Mouse (Mus musculus): Measurements from ENCODE around the gene Tagap. TPM values are rescaled to one million over a fixed set of nuclear protein-coding genes. Genes with fewer than 3 reads are reported as not detected.

The Tagap gene
- polyA plus RNA-seq, 2 experiments = 0.90 to 1.6 TPM

GRCm38 (mm10) chr17:7892676-7893075 lies 33.1 kb upstream of the Tagap start:
- TF ChIP-seq CTCF (IDR thresholded peaks at IDR 0.05; ENCODE audit: low read depth) (no peak), EP300 (IDR thresholded peaks at IDR 0.05; ENCODE audit: low read depth) (no peak)
- Histone ChIP-seq H3K27me3 (ENCODE audit: control insufficient read depth, insufficient read depth, low read length) (no peaks in the 10 kb centered on the region), H3K27ac (no peak overlapping the region), H3K4me3 (ENCODE audit: insufficient read depth in 1 of 2, low read depth in 2 of 2, low read length in 2 of 2) (no peak overlapping the region), H3K9ac (replicated peaks) (no peak overlapping the region), H3K4me1 (replicated peaks; ENCODE audit: control insufficient read depth in 2 of 2, insufficient read depth in 2 of 2, low read length in 1 of 2) (peaks cover 0 to under 1% of the 10 kb centered on the region in 2 experiments; a peak in 1 of 4 replicates), H3K4me2 (ENCODE audit: low read depth) (no peak overlapping the region), H3K9me3 (ENCODE audit: control insufficient read depth, low read length) (no peaks in the 10 kb centered on the region), H3K36me3 (replicated peaks; ENCODE audit: control insufficient read depth, insufficient read depth, low read depth) (no peaks in the 10 kb centered on the region)
- ATAC-seq (ENCODE audit: insufficient read depth) (no peak), DNase-seq (ENCODE audit: low read depth in 3 of 3, low spot score in 3 of 3) (no peak)
- WGBS (ENCODE audit: insufficient replicate concordance) = 54% methylated on average over 8 of the region's 8 CpGs

DNA sequence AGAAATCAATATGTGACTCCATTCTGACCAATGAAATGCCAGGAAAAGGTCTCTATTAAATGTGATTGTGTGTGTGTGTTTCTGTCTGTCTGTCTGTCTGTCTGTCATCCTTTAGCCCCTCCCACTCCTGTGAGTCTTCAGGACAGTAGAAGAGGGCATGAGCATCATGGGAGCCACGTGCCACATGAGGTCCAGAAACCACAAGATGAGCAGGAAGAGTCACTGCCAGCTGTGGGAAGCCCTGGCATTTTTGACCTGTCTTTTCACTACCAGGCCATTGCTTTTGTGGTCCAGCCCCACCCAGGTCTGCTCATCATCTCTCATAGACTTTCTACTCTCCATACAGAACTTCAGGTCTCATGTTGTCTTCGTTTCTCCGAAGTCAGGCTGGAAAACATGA lies 31.7 kb upstream of the Tagap start:
- no peak overlapping the region for H3K27ac ChIP-seq
- ATAC-seq (ENCODE audit: insufficient read depth) (no peak), DNase-seq (ENCODE audit: low read depth in 3 of 3, low spot score in 3 of 3) (no peak)
- H3K4me2 ChIP-seq (ENCODE audit: low read depth) = no peak overlapping the region
- peaks cover 0 to 2% of the 10 kb centered on the region in 2 experiments; a peak in 1 of 4 replicates for H3K4me1 ChIP-seq (replicated peaks; ENCODE audit: control insufficient read depth in 2 of 2, insufficient read depth in 2 of 2, low read length in 1 of 2)
- H3K27me3 ChIP-seq (ENCODE audit: control insufficient read depth, insufficient read depth, low read length) = no peaks in the 10 kb centered on the region
- H3K4me3 ChIP-seq (ENCODE audit: insufficient read depth in 1 of 2, low read depth in 2 of 2, low read length in 2 of 2) = no peak overlapping the region
- 45% methylated on average over 3 of the region's 3 CpGs for WGBS (ENCODE audit: insufficient replicate concordance)
- H3K9me3 ChIP-seq (ENCODE audit: control insufficient read depth, low read length) = no peaks in the 10 kb centered on the region
- TF ChIP-seq CTCF (IDR thresholded peaks at IDR 0.05; ENCODE audit: low read depth) (no peak), EP300 (IDR thresholded peaks at IDR 0.05; ENCODE audit: low read depth) (no peak)
- no peaks in the 10 kb centered on the region for H3K36me3 ChIP-seq (replicated peaks; ENCODE audit: control insufficient read depth, insufficient read depth, low read depth)
- H3K9ac ChIP-seq (replicated peaks) = no peak overlapping the region

- no peak overlapping the region for H3K27ac ChIP-seq
- WGBS (ENCODE audit: insufficient replicate concordance) = 44% methylated on average over 10 of the region's 10 CpGs
- no peaks in the 10 kb centered on the region for H3K9me3 ChIP-seq (ENCODE audit: control insufficient read depth, low read length)
- no peak overlapping the region for H3K4me2 ChIP-seq (ENCODE audit: low read depth)
- H3K4me3 ChIP-seq (ENCODE audit: insufficient read depth in 1 of 2, low read depth in 2 of 2, low read length in 2 of 2) = no peak overlapping the region
- no peak for ATAC-seq (ENCODE audit: insufficient read depth)
- H3K9ac ChIP-seq (replicated peaks) = no peak overlapping the region
- H3K27me3 ChIP-seq (ENCODE audit: control insufficient read depth, insufficient read depth, low read length) = no peaks in the 10 kb centered on the region
- H3K36me3 ChIP-seq (replicated peaks; ENCODE audit: control insufficient read depth, insufficient read depth, low read depth) = no peaks in the 10 kb centered on the region
- no peak for DNase-seq (ENCODE audit: low read depth in 3 of 3, low spot score in 3 of 3)
- H3K4me1 ChIP-seq (replicated peaks; ENCODE audit: control insufficient read depth in 2 of 2, insufficient read depth in 2 of 2, low read length in 1 of 2) = peaks cover 0 to 2% of the 10 kb centered on the region in 2 experiments; a peak in 1 of 4 replicates
- TF ChIP-seq EP300 (IDR thresholded peaks at IDR 0.05; ENCODE audit: low read depth) = no peak
- TF ChIP-seq CTCF (IDR thresholded peaks at IDR 0.05; ENCODE audit: low read depth) = no peak
Measured at GRCm38 (mm10) chr17:7896047-7896635, 29.7 kb upstream of the Tagap start.

DNA sequence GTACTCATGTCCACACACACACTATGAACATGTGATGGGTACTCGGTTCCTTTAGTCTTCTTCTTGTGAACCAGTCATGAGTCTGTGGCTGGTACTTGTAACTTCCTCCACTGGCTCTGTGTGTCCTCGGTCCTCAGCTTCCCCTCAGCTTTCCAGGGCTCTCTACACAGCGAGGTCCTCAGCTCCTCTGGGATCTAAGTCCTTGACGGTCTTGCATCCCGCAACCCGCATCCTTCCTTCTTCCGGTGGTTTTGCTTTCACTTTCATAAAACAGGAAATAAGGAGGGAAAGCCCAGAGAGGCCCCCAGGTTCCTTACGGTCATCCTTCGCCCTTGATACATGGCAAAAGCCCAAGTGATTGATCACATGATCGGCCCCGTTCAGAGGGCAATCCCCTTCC lies 28.7 kb upstream of the Tagap start:
- H3K36me3 ChIP-seq (replicated peaks; ENCODE audit: control insufficient read depth, insufficient read depth, low read depth) = no peaks in the 10 kb centered on the region
- TF ChIP-seq EP300 (IDR thresholded peaks at IDR 0.05; ENCODE audit: low read depth) (no peak), CTCF (IDR thresholded peaks at IDR 0.05; ENCODE audit: low read depth) (no peak)
- no peaks in the 10 kb centered on the region for H3K27me3 ChIP-seq (ENCODE audit: control insufficient read depth, insufficient read depth, low read length)
- peak overlapping the region; percentile 6; the same call in 1 of the 2 replicates for H3K4me2 ChIP-seq (ENCODE audit: low read depth)
- peaks cover 0 to 2% of the 10 kb centered on the region in 2 experiments; a peak in 1 of 4 replicates for H3K4me1 ChIP-seq (replicated peaks; ENCODE audit: control insufficient read depth in 2 of 2, insufficient read depth in 2 of 2, low read length in 1 of 2)
- 41% methylated on average over 11 of the region's 11 CpGs for WGBS (ENCODE audit: insufficient replicate concordance)
- DNase-seq (ENCODE audit: low read depth in 3 of 3, low spot score in 3 of 3) (no peak), ATAC-seq (ENCODE audit: insufficient read depth) (no peak)
- no peak overlapping the region for H3K27ac ChIP-seq
- no peak overlapping the region for H3K4me3 ChIP-seq (ENCODE audit: insufficient read depth in 1 of 2, low read depth in 2 of 2, low read length in 2 of 2)
- no peak overlapping the region for H3K9ac ChIP-seq (replicated peaks)
- H3K9me3 ChIP-seq (ENCODE audit: control insufficient read depth, low read length) = no peaks in the 10 kb centered on the region

DNA sequence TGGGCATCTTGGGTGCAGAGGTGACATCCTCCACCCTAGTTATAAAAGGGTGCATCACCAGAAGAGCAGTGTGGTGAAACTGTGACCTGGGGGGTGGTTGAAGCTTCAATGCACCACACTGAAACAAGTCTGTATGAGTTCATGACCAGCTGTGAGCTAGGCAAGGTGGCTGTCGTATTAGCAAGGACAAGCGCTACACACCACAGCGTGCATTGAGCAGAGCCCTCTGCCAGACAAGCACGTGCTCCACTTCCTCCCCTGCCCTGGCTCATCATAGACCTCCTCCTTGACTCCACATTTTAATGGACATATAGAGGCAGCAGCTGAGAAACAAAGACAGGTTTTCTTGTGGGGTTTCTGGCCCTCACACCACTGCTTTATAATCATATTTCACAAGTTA lies 28.0 kb upstream of the Tagap start:
- no peak for DNase-seq (ENCODE audit: low read depth in 3 of 3, low spot score in 3 of 3)
- ATAC-seq (ENCODE audit: insufficient read depth) = no peak

More for the DNA sequence above, 28.0 kb upstream of the Tagap start:
- TF ChIP-seq CTCF (IDR thresholded peaks at IDR 0.05; ENCODE audit: low read depth) = no peak
- TF ChIP-seq EP300 (IDR thresholded peaks at IDR 0.05; ENCODE audit: low read depth) = no peak
- Histone ChIP-seq H3K4me2 (ENCODE audit: low read depth) (no peak overlapping the region), H3K27ac (no peak overlapping the region), H3K9me3 (ENCODE audit: control insufficient read depth, low read length) (no peaks in the 10 kb centered on the region), H3K27me3 (ENCODE audit: control insufficient read depth, insufficient read depth, low read length) (no peaks in the 10 kb centered on the region), H3K36me3 (replicated peaks; ENCODE audit: control insufficient read depth, insufficient read depth, low read depth) (no peaks in the 10 kb centered on the region), H3K4me1 (replicated peaks; ENCODE audit: control insufficient read depth in 2 of 2, insufficient read depth in 2 of 2, low read length in 1 of 2) (peaks cover 0 to 2% of the 10 kb centered on the region in 2 experiments; a peak in 1 of 4 replicates), H3K9ac (replicated peaks) (no peak overlapping the region), H3K4me3 (ENCODE audit: insufficient read depth in 1 of 2, low read depth in 2 of 2, low read length in 2 of 2) (no peak overlapping the region)
- 42% methylated on average over 4 of the region's 4 CpGs for WGBS (ENCODE audit: insufficient replicate concordance)
